Mouse (Mus musculus) lung, adult 2 months (tissue): Measurements from ENCODE around the gene Gm49395.

ENCODE experiments used
- CTCF ChIP-seq: fragments of 200-500 bp; IDR thresholded peaks from 2 replicates; pipeline ENCODE4 v1.5.1; 2011; ENCODE audit warnings: mild to moderate bottlenecking, low read length, control low read depth; ENCODE audit not compliant: insufficient read depth
- POLR2A ChIP-seq: fragments of 200-500 bp; IDR thresholded peaks from 2 replicates; pipeline ENCODE4 v1.6.1; 2011; ENCODE audit warnings: low read depth, mild to moderate bottlenecking, control low read depth, low read length, borderline replicate concordance; ENCODE audit errors: extremely low read depth

- TF ChIP-seq CTCF (no peak), POLR2A (no peak)
Measured at GRCm38 (mm10) chr13:115067324-115067967, 34.3 kb downstream of the Gm49395 start.
